Mouse (Mus musculus): ENCODE data around the gene Lpcat1. TPM values are rescaled to one million over a fixed set of nuclear protein-coding genes. Genes with fewer than 3 reads are reported as not detected.
A peak's percentile ranks its signal among the peaks of the same experiment; 100 is the strongest.

Gene Lpcat1
- 38.4 and 38.8 TPM in 2 replicates for polyA plus RNA-seq (2012; rRNA removed)

DNA sequence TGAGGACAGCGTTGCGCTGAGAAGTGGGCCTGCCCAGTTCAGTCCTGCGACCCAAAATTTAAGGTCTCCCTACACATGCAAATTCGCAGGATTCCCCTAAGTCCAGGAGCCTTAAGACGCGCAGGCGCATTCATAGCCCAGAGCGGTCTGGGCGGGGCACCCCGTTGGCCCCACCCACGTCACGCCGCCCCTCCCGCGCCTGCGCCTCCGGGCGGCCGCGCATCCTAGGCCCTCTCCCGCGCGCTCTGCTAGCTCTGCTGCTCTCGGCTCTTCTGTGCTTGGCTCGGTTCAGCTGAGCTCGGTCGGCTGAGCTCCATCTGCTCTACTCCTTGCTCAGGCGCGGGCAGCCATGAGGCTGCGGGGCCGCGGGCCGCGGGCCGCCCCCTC is at the start of gene Lpcat1:
TSS of gene Lpcat1 (plus strand) at position 164 of the 387 bp plus-strand sequence.
- under 1% methylated on average over 35 of the region's 35 CpGs for WGBS
- DNase-seq = peak; percentile 91 to 92
- no peaks in the 10 kb centered on the region for H3K27me3 ChIP-seq (ENCODE audit: control insufficient read depth, insufficient read depth, low read length)
- peaks cover 19% of the 10 kb centered on the region for H3K4me1 ChIP-seq (ENCODE audit: control insufficient read depth, insufficient read depth, low read length)
- H3K27ac ChIP-seq (ENCODE audit: insufficient read depth, low read length) = peak within 1 kb of the TSS; percentile 86
- TF ChIP-seq POLR2A (IDR thresholded peaks at IDR 0.05; ENCODE audit: borderline replicate concordance, insufficient read depth, low read length) (no peak), CTCF (IDR thresholded peaks at IDR 0.05; ENCODE audit: borderline replicate concordance, insufficient read depth, low read depth, low read length) (no peak)
- H3K4me3 ChIP-seq (replicated peaks; ENCODE audit: insufficient read depth, low read depth, low read length) = peak within 1 kb of the TSS; percentile 66

DNA sequence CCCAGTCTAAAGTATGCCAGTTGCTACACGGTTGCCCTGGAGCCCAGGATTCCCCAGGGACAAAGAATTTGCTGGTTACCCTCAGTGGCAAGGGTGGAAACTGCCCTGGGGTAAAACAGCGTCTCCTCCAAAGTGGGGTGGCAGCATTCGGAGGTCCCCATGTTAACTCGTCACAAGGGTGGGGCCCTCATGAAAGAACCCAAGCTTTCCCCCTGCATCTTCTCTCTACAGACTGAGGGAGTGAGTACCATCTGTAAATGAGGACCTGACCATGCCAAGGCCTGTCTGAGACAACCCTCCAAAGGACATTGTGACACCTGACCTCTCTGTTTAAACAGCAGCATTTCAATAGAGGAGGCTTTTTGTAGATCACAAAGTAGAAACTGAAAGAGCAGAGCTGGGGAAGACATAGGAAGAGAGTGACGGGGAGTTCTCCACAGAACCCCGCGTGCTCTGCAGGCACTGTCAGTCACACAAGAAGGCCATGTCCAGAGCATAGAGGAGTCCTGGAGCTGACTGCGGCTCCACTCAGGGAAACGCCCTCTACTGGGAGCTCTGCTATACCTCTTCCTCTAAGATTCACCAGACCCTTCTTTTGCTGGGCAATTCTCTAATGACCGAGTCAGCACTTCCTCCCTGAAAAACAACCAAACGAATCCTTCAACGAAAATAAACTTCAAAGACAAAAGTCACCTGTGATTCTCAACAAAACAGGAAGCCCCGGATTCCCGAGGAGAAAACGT is 49.3 kb upstream of the Lpcat1 start:
- no peaks in the 10 kb centered on the region for H3K4me1 ChIP-seq (ENCODE audit: control insufficient read depth, insufficient read depth, low read length)
- 39% methylated on average over 15 of the region's 15 CpGs for WGBS
- no peaks in the 10 kb centered on the region for H3K27me3 ChIP-seq (ENCODE audit: control insufficient read depth, insufficient read depth, low read length)
- peak in 1 of 2 experiments; percentile 9 for DNase-seq
- H3K27ac ChIP-seq (ENCODE audit: insufficient read depth, low read length) = no peak overlapping the region
- no peak for TF ChIP-seq CTCF (IDR thresholded peaks at IDR 0.05; ENCODE audit: borderline replicate concordance, insufficient read depth, low read depth, low read length)
- TF ChIP-seq POLR2A (IDR thresholded peaks at IDR 0.05; ENCODE audit: borderline replicate concordance, insufficient read depth, low read length) = no peak
- no peak overlapping the region for H3K4me3 ChIP-seq (replicated peaks; ENCODE audit: insufficient read depth, low read depth, low read length)

DNA sequence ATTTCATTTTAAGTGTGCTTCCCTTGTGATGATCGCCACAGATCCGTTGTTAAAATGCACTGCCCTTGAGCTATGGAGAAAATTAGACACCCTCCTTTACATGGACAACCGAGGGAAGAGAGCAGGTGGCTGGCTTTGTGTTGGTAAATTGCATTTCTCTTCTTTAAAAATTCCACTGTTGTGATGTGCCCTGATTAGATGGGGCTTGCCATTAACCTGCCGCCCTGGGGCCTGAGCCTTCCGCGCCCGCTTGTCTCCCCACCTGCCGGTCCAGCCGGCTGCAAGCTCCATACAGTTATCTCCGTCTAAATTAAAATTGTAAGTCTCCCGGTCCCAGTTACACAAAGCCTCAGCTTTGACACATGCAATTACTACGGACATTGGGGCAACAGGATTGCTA is 48.7 kb upstream of the Lpcat1 start:
- Histone ChIP-seq H3K4me1 (ENCODE audit: control insufficient read depth, insufficient read depth, low read length) (no peaks in the 10 kb centered on the region), H3K4me3 (replicated peaks; ENCODE audit: insufficient read depth, low read depth, low read length) (no peak overlapping the region), H3K27me3 (ENCODE audit: control insufficient read depth, insufficient read depth, low read length) (no peaks in the 10 kb centered on the region), H3K27ac (ENCODE audit: insufficient read depth, low read length) (no peak overlapping the region)
- DNase-seq = peak in 1 of 2 experiments; percentile 26
- WGBS = 70% methylated on average over 12 of the region's 12 CpGs
- no peak for TF ChIP-seq POLR2A (IDR thresholded peaks at IDR 0.05; ENCODE audit: borderline replicate concordance, insufficient read depth, low read length)

DNA sequence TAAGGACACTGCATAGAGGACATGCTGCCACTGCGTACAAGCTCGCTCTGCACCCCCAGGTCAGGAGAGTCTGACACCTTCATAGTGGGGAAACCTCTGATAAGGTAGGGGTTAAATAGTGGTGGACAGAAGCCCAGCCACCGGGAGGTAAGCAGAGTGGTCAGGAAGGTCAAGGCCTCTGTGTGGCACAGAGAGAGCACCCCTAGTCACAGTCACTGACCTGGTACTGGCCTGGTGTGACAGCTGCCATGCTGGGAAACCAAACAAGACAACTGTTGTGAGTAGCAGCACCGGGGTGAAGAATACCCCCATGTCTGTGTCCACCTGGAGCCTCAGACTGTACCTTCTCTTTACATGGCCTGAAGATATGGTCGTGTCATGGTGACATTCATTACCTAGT is 47.8 kb upstream of the Lpcat1 start:
- Histone ChIP-seq H3K27me3 (ENCODE audit: control insufficient read depth, insufficient read depth, low read length) (no peaks in the 10 kb centered on the region), H3K27ac (ENCODE audit: insufficient read depth, low read length) (no peak overlapping the region), H3K4me3 (replicated peaks; ENCODE audit: insufficient read depth, low read depth, low read length) (no peak overlapping the region), H3K4me1 (ENCODE audit: control insufficient read depth, insufficient read depth, low read length) (no peaks in the 10 kb centered on the region)
- DNase-seq = no peak
- whole genome bisulfite sequencing = 68% methylated on average over 5 of the region's 5 CpGs
- TF ChIP-seq POLR2A (IDR thresholded peaks at IDR 0.05; ENCODE audit: borderline replicate concordance, insufficient read depth, low read length) (no peak), CTCF (IDR thresholded peaks at IDR 0.05; ENCODE audit: borderline replicate concordance, insufficient read depth, low read depth, low read length) (no peak)

- TF ChIP-seq POLR2A (IDR thresholded peaks at IDR 0.05; ENCODE audit: borderline replicate concordance, insufficient read depth, low read length) (no peak), CTCF (IDR thresholded peaks at IDR 0.05; ENCODE audit: borderline replicate concordance, insufficient read depth, low read depth, low read length) (no peak)
- H3K4me1 ChIP-seq (ENCODE audit: control insufficient read depth, insufficient read depth, low read length) = no peaks in the 10 kb centered on the region
- DNase-seq = no peak
- no peak overlapping the region for H3K4me3 ChIP-seq (replicated peaks; ENCODE audit: insufficient read depth, low read depth, low read length)
- WGBS = 65% methylated on average over 4 of the region's 4 CpGs
- no peaks in the 10 kb centered on the region for H3K27me3 ChIP-seq (ENCODE audit: control insufficient read depth, insufficient read depth, low read length)
- H3K27ac ChIP-seq (ENCODE audit: insufficient read depth, low read length) = no peak overlapping the region
Observed at GRCm38 (mm10) chr13:73423043-73423442, 44.0 kb upstream of the Lpcat1 start.

GRCm38 (mm10) chr13:73425035-73425434 is 42.0 kb upstream of the Lpcat1 start:
- WGBS = 69% methylated on average over 6 of the region's 6 CpGs
- Histone ChIP-seq H3K27ac (ENCODE audit: insufficient read depth, low read length) (no peak overlapping the region), H3K27me3 (ENCODE audit: control insufficient read depth, insufficient read depth, low read length) (no peaks in the 10 kb centered on the region), H3K4me1 (ENCODE audit: control insufficient read depth, insufficient read depth, low read length) (no peaks in the 10 kb centered on the region), H3K4me3 (replicated peaks; ENCODE audit: insufficient read depth, low read depth, low read length) (no peak overlapping the region)
- TF ChIP-seq CTCF (IDR thresholded peaks at IDR 0.05; ENCODE audit: borderline replicate concordance, insufficient read depth, low read depth, low read length) (no peak), POLR2A (IDR thresholded peaks at IDR 0.05; ENCODE audit: borderline replicate concordance, insufficient read depth, low read length) (no peak)
- no peak for DNase-seq

DNA sequence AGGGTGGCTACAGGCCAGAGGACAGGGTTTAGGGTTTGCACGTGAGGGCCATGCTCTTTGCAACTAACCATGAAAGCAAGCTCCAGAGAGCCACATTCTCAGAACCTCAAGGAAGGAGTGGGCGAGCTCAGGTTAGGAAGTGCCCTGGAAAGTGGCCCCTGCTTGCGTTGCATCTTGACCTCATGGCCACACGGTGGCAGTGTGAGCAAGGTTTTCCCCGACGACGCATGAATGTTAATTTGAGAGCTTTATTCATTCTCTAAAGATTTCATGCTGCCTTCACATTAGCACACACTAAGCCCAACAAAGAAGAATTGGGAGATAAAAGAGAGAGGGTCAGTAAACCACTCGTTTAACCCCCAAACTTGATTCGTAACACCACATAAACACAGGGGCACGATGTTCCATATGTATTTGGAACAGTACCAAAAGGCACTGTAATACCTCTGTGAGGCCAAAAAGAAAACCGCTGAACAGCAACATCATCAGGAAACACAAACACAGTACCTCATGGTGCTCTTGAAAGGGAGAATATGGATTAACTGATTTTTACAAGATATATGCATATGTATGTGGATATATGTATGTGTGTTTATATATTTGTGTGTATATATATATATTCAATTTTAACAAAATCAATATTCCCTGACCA is 41.0 kb upstream of the Lpcat1 start:
- Histone ChIP-seq H3K27me3 (ENCODE audit: control insufficient read depth, insufficient read depth, low read length) (no peaks in the 10 kb centered on the region), H3K27ac (ENCODE audit: insufficient read depth, low read length) (no peak overlapping the region), H3K4me1 (ENCODE audit: control insufficient read depth, insufficient read depth, low read length) (no peaks in the 10 kb centered on the region), H3K4me3 (replicated peaks; ENCODE audit: insufficient read depth, low read depth, low read length) (no peak overlapping the region)
- TF ChIP-seq CTCF (IDR thresholded peaks at IDR 0.05; ENCODE audit: borderline replicate concordance, insufficient read depth, low read depth, low read length) = peak; percentile 98
- TF ChIP-seq POLR2A (IDR thresholded peaks at IDR 0.05; ENCODE audit: borderline replicate concordance, insufficient read depth, low read length) = no peak
- WGBS = 3% methylated on average over 11 of the region's 11 CpGs
- peak; percentile 58 to 75 for DNase-seq

- H3K27me3 ChIP-seq (ENCODE audit: control insufficient read depth, insufficient read depth, low read length) = no peaks in the 10 kb centered on the region
- WGBS = 91% methylated on average over 4 of the region's 4 CpGs
- no peaks in the 10 kb centered on the region for H3K4me1 ChIP-seq (ENCODE audit: control insufficient read depth, insufficient read depth, low read length)
- DNase-seq = no peak
- no peak overlapping the region for H3K27ac ChIP-seq (ENCODE audit: insufficient read depth, low read length)
- no peak for TF ChIP-seq POLR2A (IDR thresholded peaks at IDR 0.05; ENCODE audit: borderline replicate concordance, insufficient read depth, low read length)
- TF ChIP-seq CTCF (IDR thresholded peaks at IDR 0.05; ENCODE audit: borderline replicate concordance, insufficient read depth, low read depth, low read length) = no peak
- H3K4me3 ChIP-seq (replicated peaks; ENCODE audit: insufficient read depth, low read depth, low read length) = no peak overlapping the region
Observed at GRCm38 (mm10) chr13:73426587-73426986, 40.4 kb upstream of the Lpcat1 start.

Measured in cerebellum, adult 2 months (tissue).